Mouse (Mus musculus): ENCODE measurements at regions not wholly inside any gene's neighbourhood (a gene's known extent, or its start where the extent isn't known, plus 50 kb on each side); places are given as distances from the start of the nearest gene placed in this dataset.
"Not testable (repeated sequence)": the region's sequence is repeated elsewhere in the genome, so short reads cannot be mapped to it uniquely, and the experiment has no call there.

DNA sequence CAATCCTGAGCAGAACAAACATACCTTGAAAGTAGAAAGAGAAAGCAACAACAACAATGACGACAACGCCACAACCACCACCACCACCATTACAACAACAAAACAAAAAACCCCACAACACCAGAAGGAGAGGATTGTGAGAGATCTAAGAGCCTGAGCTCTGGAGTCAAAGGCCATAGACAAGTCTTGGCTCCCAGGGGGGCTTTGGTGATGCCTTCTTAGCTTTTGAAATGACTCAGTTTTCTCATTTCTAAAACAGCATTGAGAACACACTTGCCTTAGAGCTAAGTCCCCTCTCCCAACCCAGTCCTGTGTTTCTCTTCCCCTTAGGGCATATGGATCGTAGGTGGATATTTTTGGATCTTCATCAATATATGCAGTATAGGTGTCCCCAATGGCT lies 112.2 kb downstream of the Kif20b start:
- ATAC-seq (ENCODE audit: poor library complexity, severe bottlenecking), result no peak

- no peak for ATAC-seq (ENCODE audit: poor library complexity, severe bottlenecking)
These were observed 123.4 kb downstream of the Kif20b start for GRCm38 (mm10) chr19:35045576-35045975.

GRCm38 (mm10) chr19:35066352-35066935 lies 144.3 kb downstream of the Kif20b start:
- ATAC-seq (ENCODE audit: poor library complexity, severe bottlenecking), result no peak

DNA sequence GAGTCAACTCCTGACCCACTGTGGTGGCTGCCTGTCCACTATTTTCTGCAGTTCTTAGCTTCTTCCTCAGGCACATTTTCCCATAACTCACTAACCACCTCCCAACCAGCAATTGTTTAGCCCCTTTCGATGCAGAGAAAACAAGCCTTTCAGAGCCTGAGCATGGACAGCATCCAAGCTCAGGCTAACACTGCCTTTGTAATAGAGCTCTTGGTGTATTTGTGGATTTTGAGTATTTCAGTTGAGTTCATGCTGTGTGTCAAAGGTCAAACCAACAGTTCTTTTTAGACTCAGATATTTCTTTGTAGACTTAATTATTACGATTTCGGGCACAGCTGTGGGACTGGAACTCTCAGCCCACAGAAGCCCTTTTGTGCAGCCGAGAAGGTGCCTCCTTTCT lies 159.0 kb downstream of the Kif20b start:
- ATAC-seq (ENCODE audit: poor library complexity, severe bottlenecking), result no peak

DNA sequence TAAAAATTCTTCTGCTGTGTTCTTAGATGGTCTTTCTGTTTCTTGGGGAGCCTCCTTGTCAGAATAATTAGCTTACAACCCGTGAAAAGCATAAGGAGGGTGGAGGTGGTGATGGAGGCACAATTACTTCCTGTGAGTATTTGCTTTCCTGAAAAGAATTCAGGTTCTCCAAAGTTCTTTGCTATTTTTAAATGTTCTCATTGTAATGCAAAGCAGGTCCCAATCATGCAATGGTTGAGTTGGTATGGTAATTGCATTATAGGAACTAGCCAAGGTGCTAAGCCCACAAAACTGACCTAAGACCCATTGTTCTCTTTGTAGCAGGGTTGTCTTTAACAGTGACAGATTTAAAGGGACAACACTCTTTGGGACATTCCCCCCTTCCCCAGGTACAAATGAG lies 179.1 kb downstream of the Kif20b start:
- no peak for ATAC-seq (ENCODE audit: poor library complexity, severe bottlenecking)

GRCm38 (mm10) chr19:35114313-35114712 lies 192.2 kb downstream of the Kif20b start:
- ATAC-seq (ENCODE audit: poor library complexity, severe bottlenecking), result no peak

GRCm38 (mm10) chr19:35125278-35125677 lies 203.1 kb downstream of the Kif20b start:
- ATAC-seq (ENCODE audit: poor library complexity, severe bottlenecking), result 0 out of 2 replicates have a peak, but pooled peaks have one; percentile 38

DNA sequence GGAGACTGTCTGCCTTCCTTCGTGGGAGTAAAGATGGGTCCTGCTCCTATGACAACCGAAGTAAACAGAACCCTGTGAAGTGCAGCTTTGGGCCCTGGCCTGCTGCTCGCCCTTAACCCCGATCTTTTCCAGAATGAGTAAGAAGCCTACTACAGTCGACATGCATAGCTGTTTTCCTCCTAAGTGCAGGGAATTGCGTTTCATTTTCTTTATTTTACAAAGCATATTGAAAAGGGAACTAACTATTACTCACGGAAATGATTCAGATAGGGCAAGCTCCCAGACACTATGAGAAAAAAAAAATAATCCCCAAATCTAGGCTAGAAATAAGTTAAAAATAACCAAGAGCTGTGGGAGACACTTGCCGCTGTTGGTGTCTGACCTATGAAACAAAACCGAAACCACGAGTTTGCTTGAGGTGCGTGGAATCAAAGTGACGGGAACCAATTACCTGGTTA lies 204.5 kb downstream of the Kif20b start:
- peak; percentile 51 for ATAC-seq (ENCODE audit: poor library complexity, severe bottlenecking)

DNA sequence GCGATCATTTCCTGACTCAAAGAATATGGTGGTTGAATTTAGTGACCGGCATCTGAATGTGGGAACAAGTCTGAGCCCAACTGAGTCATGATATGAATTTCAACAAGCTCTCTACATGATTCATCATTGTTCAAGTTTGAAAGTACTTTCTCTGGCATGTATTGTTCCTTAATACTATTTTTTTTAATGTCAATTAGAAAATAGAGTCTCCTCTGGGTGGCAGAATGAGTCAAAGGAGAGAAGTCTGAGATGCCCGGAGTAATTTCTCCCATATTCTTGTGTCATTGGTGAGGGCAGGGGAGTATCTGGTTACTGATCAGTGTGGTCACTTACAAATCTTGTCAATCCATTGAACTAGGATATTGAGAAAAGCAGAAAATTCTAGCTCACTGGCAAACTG lies 205.9 kb downstream of the Kif20b start:
- ATAC-seq (ENCODE audit: poor library complexity, severe bottlenecking), result no peak

DNA sequence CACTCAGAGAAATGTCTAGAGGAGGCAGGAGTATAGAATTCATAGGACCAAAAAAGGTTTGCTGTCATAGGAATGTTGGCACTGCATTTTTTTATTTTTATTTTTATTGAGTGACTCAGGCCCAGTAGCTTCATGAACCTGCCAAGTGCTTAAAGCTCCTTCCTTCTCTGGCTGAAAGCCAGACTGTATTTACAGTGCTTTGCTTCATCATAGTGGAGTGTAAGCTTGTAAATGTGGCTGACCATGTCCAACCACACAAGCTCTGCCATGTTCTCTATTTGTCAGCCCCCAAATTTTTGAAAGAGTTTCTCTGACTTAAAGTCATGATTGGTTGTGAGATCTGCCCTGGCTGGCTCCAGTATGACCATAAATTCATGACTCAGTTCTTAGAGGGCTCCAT lies 221.0 kb downstream of the Kif20b start:
- ATAC-seq (ENCODE audit: poor library complexity, severe bottlenecking), result no peak

DNA sequence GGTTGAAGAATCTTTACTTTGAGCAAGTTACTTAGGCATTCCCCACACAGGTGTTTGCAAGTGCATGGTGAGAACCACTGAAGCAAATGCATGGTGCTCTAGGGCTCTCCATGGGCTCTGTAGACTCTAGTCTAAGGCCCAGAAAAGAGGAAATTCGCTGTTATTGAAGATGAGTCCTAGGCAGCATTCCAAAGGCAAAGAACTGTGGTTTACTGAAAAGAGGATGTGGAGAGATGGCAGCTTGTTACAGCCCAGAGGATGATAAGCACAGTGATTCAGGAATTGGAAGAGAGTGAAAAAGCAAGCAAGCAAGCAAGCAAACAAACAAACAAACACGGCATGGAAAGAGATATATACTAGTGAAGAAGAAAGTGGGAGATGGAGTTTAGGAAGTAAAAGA lies 221.6 kb downstream of the Kif20b start:
- ATAC-seq (ENCODE audit: poor library complexity, severe bottlenecking), result peak; percentile 74

- not testable (repeated sequence) for ATAC-seq (ENCODE audit: poor library complexity, severe bottlenecking)
These were observed 227.3 kb downstream of the Kif20b start for GRCm38 (mm10) chr19:35149476-35149875.

DNA sequence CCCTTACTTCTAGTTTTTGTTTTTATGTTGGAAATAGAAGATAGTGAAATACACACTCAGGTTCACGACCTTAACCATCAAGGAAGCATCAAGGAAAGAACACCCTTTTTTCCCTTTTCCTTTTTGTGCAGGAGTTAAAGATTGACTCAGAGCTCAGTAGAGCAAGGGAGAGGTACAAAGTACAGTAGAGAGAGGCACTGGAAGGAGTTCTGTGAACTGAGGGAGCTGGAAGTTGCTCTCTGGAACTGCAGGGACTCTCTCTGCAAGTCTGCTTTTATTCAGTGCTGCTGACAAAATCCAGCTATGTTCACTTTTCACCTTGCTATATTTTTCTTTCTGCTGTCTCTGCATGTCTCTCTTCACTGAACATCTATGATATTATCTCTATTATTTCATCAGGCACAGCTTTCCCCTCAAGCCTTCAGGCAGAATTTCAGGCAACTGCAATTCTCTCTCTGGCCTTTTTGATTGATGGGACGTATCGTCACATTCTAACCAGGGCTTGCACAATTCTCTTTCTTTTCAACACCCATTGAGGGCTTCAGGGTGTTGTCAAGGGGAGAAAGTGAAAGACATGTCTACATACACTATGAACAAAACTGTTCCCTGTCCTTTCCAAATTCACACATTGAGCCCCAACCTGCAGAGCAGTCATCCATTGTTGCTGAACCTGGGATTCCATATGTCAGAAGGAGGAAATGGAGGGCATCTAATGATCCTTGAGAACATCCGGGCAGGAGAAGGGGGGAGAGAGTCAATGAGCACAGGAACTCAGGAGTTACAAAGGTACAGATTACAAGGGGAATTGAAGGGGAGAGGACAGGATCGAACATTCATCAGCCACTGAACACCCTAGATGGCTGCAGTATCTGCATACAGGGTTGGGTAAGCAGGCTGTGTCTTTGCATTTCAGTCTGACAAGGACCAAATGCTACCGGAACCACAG lies 228.9 kb downstream of the Kif20b start:
- peak; percentile 31; the same call in 1 of the 2 replicates for ATAC-seq (ENCODE audit: poor library complexity, severe bottlenecking)

DNA sequence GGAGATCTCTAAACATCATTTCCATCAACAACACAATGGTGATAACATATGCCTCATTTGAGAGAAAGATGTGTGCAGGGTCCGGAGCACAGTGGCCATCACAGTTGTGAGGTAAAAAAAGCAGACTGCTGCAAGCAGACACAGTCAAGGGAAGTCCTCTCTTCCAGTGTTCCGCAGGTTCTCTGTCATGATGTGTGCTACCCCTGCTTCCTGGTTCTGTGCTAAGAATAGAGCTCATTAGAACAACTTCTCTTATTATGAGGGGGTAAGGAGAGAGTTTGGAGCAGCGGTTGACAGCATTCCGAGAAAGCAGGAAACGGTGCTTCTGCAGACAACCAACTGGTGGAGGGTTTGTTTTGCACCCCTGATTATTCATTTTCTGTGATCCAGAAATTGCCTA lies 229.7 kb downstream of the Kif20b start:
- ATAC-seq (ENCODE audit: poor library complexity, severe bottlenecking), result peak; percentile 97

- ATAC-seq (ENCODE audit: poor library complexity, severe bottlenecking), result no peak
These were observed 235.7 kb downstream of the Kif20b start for GRCm38 (mm10) chr19:35157849-35158248.

- ATAC-seq (ENCODE audit: poor library complexity, severe bottlenecking), result no peak
These were observed 242.6 kb downstream of the Kif20b start for GRCm38 (mm10) chr19:35164727-35165126.

DNA sequence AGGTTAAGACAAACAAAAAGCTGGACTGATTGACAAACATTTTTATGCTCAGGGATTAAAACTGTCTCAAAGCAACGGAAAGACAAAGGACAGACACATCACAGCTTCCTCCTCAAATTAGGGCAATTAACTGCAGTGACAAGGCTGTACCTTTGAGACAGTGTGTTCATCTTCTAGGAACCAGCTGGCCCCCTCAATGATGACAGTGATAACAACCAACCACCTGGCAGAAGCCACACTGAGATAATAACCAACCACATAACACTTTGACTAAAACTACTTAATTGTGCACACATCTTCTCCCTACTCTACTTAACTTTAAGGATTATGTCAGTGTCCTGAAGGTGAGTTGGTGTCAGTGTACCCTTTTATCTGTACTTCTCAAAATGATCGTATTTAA lies 248.4 kb downstream of the Kif20b start:
- no peak for ATAC-seq (ENCODE audit: poor library complexity, severe bottlenecking)

DNA sequence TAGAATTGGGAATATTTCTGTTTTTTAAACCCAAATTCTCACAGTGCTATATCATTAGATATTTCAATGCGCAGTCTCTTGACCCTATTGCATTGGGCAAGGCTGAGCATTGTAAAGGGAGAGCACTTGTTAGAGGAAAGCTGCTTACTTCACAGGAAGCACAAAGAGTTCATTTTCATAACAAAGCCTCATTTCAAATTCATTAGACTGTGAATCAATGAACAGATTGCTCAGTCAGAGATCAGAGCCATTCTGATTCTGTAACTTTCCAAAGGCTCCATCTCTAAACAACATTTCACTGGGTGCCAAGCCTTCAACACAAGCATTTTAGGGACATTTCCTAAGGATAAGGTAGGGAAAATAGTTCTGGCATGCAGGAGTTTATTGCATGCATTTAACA lies 257.9 kb downstream of the Kif20b start:
- no peak for ATAC-seq (ENCODE audit: poor library complexity, severe bottlenecking)

DNA sequence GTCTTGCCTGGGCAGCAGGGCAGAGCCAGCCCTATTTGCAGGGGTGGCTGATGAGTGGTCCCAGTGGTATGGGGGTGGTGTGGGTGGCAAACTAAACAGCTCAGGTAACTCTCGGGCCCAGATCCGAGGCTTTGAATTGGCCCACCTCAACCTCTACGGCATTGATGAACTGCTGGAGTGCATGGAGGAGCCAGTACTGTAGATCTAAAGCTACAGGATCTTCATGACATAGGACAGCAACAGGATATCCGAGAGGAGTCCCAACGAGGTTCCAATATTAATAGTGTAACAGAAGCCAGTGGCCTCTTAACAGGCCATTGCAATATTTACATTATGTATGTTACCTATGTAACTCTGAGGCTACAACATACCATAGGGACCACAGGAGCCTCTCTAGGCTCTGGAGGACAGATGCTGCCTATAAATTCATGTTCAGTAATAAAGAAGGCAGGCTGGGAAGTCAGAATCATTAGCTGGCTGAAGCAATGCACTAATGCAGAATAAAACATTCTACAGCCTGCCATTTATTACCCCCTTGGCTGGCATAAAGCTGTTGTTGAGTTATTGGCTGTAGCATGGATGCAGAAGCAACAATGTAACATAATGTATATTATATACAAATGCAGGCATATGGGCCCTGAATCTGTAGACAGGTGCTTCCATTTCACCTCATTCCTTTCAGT lies 283.5 kb downstream of the Kif20b start:
- ATAC-seq (ENCODE audit: poor library complexity, severe bottlenecking), result no peak

DNA sequence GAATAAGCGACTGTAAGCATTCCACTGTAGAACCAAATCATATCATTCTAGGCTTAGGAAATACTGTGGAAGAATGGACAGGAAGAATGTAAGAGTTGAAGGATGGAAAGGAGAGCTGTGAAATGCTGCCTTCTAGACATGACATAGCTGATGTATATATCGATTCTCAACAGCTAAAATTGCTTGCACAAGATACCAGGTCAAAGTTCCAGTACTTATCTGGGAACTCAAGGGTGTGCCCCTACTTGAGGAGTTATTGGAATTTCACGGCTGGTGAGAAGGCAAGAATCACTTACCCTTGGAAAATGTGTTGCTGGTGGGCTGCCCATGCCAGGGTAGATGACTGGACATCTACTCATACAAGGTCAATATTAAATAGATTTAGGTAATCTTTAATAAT lies 322.0 kb downstream of the Kif20b start:
- no peak for ATAC-seq (ENCODE audit: poor library complexity, severe bottlenecking)

- ATAC-seq (ENCODE audit: poor library complexity, severe bottlenecking), result no peak
These were observed 325.4 kb downstream of the Kif20b start for GRCm38 (mm10) chr19:35247531-35247930.

DNA sequence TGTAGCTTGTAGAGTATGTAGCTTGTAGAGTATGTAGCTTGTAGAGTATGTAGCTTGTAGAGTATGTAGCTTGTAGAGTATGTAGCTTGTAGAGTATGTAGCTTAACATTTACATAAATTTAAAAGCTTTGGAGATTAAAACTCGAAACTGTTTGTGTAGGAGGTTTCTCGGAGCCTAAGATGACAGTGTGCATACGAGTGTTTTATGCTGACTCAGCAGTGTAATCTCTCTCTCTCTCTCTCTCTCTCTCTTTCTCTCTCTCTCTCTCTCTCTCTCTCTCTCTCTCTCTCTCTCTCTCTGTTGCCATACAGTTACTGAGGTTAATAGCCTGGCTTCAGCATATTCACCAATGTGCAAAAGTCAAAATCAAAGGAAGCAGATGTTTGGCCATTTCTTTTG lies 336.5 kb downstream of the Kif20b start:
- ATAC-seq (ENCODE audit: poor library complexity, severe bottlenecking), result not testable (repeated sequence)
